Mouse (Mus musculus): Measurements from ENCODE around the gene Cuta.

Gene Cuta

DNA sequence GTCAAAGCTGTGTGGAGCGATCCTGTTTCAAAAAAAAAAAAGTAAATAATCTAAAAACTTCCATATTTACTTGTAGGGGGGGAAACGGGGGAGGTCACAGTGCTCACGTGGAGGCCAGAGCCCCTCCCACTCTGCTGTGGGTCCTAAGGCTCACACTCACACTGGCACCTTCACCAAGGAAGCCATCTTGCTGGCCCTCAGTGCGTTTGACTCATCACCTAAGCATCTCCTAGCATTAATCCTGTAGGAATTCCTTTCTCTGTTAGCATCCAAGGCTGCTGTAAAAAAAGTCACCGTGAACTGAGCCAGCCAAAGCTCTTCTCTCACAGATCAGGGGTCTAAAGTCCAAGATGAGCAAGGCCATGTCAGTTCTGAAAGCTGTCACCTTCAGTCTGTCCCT, 16.9 kb upstream of the Cuta start:
- DNase-seq (ENCODE audit: low spot score in 2 of 2), result no peak

DNA sequence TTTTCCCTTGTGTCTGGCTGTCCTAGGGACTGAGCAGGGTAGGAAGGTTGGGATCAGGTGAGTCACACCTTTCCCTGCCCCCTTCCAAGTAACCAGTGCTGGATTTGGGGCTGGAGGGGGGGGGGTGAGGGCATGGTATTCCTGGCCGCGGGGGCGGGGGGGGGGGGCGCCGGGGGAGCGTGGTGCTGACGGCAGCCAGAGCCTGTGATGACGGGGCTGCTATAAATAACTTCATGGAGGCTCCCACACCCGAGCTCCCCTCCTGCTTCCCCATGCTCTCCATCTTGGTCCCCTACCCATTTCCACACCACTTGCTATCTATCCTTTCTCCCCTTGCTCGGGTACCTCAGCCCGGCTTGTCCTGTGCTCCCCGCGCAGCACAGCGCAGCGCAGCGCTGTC, 14.4 kb upstream of the Cuta start:
- no peak for DNase-seq (ENCODE audit: low spot score in 2 of 2)

DNA sequence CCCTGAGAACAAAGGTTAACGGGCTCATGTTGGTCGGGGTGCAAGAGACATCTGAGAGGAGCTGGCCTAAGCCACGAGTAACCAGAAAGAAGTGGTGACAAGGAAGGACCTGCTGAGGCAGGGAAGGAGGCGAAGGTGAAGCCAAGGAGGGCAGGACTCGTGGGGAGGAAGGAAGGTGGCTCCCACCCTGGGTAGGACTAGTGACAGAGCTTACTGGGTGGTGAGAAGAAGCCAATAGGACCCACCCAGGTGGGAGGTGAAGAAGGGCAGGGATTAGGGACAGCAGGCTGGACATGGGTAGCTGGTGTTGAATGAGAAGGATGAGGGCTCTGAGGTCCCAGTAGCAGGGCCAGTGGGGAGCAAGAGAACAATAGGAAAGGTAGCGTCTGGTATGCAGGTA, 13.8 kb upstream of the Cuta start:
- no peak for DNase-seq (ENCODE audit: low spot score in 2 of 2)

DNA sequence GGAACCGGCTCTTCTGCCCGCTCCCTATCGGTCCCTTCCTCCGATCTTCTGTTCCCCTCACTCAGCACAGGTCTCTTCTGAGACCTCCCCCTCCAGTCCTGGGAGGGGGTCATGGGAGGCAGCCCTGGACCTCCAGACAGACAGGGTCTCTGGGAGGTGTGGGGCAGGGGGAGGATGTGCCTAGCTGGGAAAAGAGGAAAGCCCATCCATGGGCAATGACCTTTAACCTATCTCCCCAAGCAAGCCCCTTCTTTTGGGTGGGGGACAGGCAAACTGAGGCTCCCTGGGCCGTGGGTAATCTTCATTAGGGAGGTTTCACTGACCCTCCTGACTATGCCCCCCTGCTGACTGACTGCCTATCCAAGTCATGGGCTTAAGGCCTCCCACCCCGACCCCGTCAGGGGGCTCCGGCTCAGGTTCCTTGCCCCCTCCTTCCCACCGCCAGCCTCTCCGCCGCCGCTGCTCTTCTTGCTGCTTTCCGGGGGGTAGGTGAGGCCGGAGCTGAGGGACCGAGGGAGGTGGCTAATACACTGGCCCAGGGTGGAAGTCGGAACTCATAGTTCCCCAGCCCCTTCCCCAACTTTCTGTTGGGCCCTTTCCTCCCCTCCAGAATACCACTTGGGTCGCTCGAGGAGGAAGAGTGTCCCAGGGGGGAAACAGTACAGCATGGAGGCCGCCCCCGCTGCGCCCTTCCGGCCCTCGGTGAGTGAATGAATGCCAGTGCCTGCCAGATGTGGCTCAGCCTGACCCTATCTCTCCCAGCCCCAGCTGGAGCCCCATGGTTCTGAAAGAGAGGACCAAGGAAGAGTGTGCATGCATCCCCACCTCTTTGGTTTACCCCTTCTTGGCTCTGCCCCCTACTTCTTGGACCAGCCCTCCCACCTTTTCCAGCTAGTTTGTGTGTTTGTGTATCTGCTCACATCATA, 12.8 kb upstream of the Cuta start:
- no peak for DNase-seq (ENCODE audit: low spot score in 2 of 2)

DNA sequence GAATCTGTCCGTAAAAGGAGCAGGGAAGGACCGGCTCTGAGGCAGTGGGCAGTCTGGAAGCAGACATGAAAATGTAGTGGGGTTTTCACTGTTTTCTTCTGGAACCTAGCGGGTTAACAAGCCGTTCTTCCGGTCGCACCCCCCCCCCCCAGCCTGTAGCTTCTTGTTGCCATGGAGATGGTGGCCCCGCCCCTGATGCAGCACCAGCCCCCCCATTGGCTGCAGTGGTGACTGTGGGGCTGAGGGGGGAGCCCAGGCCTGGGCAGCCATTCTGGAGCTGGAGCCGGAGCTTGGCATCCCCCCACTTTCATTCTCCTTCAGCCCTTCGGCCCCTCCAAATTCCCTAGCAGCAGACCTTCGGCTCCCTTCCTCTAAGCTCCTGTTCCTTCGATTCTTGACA, 12.0 kb upstream of the Cuta start:
- peak; percentile 85 to 88 for DNase-seq (ENCODE audit: low spot score in 2 of 2)

DNA sequence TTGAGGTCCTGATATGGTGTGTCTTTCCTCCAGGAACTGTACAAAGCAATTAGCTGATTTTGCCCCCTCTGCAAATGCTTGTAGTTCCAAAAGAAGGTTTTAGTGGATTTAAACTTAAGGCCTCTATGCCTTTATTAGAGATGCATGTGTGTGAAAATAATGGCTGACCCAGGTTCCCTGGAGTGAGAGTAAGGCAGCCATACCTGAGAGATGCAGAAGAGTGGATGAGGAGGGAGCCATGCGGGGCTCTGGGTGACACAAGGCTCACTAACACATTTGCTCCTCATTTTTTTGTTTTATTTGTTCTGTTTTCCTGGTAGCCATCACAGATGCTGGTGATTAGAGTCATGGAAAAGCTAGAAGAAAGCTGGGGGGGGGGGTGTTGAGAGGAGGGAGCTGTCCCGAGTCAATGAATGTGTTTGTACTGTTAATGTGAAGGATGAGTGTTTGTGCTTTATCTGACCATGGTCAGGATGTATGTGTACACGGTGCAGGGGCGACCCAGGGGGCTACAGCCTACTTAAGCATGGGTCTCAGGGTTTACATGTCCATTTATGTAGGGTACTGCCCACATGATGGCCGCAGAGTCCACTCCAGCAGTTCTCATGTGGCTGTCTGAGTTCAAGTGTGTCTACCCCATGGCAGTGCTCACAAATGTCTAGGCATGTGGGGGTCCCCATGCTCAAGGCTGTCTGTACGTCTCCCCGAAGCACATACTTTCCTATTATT, 11.4 kb upstream of the Cuta start:
- DNase-seq (ENCODE audit: low spot score in 2 of 2), result no peak

DNA sequence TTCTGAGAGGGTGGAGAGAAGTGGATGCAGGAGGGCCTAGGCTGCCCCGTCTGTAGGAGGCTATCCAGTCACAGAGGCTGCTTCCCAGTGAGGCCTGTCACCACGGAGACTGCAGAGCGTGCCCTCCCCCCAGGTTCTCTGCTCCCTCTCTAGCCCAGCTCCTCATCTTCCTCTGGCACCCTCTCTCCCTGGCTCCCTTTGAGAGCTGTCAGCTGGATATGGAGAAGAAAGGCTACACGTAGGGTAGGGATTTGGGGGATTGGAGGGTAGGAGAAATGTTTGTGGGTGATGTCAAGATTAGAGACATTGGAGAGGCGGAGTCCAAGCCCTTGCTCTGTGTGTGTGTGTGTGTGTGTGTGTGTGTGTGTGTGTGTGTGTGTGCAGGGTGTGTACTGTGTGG, 10.5 kb upstream of the Cuta start:
- DNase-seq (ENCODE audit: low spot score in 2 of 2), result no peak

DNA sequence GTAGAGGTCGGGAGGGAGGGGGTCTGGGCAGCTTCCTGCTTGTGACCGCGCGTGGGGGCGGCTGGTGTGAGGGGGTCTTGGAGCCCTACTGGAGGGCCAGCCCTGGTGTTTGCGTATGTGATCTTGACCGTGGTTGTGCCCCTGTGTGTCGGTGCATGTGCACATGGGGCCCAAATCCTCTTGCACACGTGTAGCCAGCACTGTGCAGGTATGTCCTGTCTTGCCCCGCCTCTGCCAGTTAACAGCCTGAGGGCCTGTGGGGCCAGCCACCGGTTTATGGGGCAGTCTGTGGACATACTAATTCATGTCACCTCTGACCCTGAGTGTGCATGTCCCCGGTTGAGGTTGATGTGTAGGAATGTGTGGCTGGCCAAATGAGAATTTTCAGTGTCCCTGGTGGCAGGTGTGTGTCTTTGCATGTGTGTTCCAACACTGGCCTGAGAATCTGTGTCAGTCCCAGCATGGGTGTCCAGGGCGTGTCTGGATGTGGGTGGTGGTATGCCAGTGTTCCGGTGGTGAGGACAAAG, 9.7 kb upstream of the Cuta start:
- no peak for DNase-seq (ENCODE audit: low spot score in 2 of 2)

DNA sequence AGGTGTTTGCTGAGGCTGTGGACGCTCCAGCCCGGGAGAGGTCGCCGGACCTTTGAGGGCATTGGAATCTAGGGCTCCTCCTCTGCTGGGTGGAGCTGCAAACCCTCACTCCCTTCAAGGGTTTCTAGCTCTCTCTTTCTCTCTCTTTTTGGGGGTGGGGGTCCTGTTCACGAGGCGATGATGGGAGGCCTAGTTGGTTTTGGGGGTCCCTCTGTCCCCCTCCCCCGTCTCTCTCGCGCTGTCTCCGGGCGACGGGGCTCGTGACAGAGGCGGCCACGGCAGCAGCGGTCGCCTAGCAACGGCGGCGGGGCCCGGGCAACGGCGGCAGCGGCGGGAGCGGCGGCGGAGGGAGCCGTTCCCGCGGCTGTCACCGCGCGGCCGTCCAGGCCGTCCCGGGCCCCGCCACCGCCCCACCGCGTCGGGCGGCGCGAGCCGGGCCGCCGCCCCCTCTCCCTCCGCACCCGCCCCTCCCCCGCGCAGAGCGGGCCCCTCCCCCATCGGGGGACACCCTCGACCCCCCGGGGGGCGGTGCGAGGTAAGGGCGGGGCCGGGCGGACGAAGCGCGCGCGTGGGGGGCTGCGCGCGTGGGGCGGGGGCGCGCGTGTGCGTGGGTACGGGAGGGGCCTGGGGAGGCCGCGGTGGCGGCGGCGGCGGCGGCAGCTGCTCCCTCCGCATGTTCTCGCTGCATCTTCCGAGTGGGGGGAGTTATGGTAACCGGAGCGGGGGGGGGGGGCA, 9.1 kb upstream of the Cuta start:
- no peak for DNase-seq (ENCODE audit: low spot score in 2 of 2)

DNA sequence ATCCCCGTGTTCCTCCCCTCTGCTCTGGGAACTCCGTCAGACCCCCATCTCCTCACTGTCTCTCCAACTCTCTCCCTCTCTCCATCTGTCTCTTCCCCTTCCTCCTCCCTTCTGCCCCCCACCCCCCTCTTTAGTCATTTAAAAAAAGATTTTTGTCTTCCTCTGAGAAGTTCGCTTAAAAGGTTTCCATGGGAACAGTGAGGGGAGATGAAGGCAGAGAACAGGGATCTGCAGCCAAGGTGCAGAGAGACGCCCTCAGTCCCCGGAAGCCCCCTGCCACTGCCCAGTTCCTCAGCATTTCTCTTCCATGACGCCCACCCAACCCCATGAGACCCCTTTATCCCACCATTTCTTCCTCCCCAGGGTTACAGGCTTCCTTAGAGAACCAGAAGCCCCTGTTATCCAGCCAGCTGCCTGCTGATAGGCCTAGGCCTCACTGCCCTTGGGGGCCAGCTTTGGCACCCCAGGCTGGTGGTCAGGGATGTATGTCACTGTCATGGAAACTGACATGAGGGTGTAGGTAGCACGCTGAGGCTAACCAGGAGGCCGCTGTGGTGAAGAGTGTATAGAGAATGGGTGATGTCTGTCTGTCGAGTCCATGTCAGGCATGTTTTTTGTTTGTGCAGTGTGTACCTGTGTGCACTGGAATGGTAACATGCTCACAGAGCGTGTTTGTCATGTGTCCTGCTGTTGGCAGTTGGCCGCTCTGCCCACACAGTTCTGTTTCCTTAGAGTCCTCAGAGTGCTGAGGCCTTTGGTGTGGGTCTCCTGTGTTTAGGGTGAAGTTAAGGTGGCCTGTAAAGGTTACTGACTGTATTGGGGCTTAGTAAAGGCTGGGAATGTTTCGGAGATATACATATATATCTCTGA, 8.1 kb upstream of the Cuta start:
- DNase-seq (ENCODE audit: low spot score in 2 of 2), result no peak

DNA sequence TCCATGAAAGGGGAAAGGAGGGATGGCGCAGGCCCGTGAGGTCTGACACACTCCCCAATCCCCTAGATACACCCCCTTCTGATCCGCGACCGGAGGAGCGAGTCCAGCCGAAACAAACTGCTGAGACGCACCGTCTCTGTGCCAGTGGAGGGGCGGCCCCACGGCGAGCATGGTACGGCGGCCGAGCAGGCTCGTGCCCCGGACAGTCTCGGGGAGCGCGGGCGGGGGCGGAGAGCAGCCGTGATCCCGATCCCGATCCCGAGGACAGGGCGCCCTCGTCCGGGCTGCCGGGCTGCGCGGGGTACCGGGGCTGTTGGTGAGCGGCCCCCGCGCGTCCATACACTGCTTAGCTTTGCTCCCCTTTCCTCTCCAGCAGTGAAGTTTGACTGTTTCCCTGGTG, 7.2 kb upstream of the Cuta start:
- DNase-seq (ENCODE audit: low spot score in 2 of 2), result no peak

DNA sequence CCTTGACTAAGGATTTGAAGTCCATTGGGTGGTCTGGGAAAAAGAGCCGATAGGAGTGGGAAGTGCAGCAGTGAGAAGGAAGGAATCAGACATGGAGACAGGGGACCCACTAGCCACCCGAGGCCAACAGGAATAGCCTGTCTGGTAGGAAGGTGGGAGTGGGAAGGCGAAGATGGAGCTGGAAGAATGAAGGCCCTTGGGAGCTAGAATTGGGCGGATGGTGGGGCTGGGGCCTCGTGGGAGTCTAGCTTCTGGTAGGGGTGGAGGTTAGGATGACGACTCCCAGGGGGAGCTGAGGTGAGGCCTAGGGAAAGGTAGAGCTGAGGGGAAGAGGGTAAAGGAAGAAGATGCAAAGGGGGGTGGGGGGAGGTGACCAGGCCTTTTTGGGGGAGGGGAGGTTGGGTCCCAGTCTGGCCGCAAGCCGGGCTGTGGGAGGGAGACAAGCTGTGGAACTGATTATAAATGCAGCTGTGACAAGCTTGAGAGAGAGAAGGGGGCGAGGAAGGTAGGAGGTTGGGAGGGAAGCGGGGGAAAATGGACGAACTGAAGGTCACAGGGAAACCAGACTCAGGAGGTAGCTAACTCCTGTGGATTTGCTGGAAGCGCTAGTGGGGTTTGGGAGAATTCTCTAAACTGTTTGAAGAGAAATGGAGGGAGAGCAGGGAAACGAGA, 6.6 kb upstream of the Cuta start:
- DNase-seq (ENCODE audit: low spot score in 2 of 2), result no peak

DNA sequence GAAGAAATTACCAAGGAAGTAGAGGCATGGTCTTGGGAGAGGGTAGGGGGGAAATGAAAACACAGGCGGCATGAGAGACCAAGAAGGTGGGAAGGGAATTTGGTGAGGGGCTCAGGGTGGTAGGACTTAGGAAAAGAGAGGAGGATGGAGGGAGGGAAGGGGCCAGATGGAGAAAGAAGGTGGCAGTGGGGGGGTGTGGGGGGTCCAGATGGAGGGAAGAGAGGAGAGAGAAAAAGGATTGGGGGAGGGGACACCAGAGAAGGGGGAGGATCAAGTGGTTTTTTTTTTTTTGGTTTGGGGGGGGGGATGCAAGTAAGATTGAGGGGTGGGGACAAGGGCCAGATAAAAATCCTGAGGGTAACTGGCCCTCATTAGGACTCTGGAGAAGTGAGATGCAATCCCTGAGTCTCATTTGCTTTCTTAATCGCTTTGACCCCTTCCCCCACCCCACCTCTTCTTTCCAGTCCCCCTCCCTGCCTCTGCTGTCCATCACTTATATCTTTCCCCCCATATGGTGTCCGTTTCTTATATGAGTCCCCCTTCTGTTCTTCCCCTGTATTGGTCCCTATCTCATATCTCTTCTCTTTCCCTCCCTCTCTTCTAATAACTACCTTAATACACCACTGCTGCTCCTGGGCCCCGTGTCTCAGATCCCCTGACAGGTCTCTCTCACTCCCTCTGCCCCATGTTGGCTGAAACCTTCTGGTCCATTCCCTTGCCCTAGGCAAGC, 2.6 kb upstream of the Cuta start:
- no peak for DNase-seq (ENCODE audit: low spot score in 2 of 2)

DNA sequence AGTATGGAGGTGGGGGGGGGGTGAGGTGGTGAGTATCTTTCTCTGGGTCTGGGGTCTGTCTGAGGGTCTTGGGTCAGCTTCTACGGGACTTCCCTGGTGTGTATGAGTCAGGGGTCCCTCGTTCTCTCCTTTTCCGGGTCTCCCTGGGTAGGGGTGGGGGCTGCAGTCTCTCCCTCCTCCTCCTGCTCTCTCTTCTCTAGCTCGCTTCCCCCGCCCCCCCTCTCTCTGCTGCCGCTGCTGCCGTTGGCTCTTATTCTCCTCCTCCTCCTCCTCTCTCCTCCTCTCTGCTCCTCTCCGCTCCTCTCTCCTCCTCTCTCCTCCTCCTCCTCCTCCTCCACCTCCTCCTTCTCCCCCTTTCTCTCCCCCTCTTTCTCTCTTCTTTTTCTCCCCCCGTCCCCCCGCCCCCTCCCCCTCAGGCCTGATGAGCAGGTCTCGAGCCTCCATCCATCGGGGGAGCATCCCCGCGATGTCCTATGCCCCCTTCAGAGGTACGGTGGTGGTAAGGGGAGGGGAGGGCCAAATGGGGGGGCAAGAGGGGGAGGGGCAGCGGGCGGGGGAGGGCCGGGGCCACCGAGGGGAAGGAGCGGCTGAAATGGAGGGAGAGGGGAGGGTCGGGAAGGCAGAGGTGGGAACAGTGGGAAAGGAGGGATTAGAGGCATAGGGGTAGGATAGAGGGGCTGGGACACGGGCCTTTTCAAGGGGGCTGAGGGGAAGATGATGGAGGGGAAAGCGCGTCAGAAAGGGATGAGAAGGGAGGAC, 1.8 kb upstream of the Cuta start, which contains the start of gene Syngap1:
Gene Syngap1, plus strand, starts transcription at position 223 of the 759 bp plus-strand sequence.
- no peak for DNase-seq (ENCODE audit: low spot score in 2 of 2)

DNA sequence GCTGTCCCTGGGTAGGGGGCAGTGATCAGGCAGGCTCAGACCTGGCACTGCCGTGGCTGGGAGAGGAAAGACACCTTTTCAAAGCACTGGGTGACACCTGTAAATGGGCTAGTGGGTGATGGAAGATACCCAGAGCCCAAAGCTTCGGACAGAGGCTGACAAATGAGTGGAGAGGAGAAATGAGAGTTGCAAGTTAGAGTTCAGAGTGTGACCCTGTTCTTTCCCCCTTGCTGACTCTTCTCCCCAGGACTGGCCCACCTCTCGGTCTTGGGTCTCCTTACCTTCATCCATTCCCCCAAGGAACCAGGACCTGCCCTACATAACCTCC, 568 bp upstream of the Cuta start:
- no peak for DNase-seq (ENCODE audit: low spot score in 2 of 2)

DNA sequence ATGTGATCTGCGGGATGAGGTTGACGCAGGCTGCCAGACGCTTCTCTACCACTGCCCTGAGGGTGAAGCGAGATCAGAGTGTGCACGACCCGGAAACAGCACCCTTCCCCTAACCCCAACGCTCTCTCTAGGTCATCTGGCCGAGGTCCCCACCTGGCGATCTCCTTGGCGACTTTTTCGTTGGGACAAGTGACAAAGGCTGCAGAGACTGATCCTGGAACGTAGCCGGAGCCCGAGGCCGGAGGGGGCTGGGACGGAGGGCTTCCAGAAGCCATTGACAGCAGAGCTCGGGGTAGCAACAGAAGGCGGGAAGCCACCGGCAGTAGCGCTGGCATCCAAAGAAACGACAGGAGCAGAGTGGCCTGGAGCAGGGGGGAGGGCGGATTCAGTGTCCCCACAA, 638 bp downstream of the Cuta start:
- DNase-seq (ENCODE audit: low spot score in 2 of 2), result peak in 1 of 2 experiments; percentile 51

DNA sequence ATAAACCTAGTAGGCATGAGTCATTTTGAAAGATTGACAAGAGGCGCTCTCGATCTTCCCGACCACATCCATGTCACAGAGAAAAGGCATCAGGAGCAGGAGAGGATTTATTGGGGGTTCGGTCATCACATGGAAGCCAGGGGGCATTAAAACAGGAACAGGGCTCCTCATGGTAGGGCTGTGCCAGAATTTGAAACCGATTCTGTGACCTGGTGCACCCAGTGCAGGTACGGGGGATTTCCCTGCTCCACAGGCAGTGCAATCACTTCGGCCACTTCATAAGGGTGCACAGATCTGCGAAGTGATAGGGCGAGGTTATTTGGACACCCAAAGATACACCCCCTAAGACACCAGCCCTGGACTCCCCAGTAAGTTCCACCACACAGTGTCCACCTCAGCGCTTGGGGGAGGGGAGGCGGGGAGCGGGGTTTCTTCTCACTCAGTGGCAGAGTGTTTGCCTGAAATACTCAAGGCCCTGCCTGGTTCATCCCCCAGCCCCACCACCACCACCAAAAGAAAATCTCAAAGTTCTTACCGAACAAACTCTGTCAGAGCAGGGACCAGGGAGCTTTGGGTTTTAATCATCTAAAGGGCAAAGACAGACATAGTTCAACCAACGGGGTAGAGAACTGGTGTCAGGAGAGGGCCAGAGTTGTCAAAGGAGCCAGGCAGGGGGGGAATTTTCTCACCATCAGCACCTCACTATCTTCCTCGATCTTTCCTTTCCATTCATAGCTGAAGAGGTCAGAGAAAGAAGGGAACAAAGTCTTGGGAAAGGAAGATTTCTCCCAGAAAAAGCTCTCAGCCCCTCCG, 1.3 kb downstream of the Cuta start:
- no peak for DNase-seq (ENCODE audit: low spot score in 2 of 2)

DNA sequence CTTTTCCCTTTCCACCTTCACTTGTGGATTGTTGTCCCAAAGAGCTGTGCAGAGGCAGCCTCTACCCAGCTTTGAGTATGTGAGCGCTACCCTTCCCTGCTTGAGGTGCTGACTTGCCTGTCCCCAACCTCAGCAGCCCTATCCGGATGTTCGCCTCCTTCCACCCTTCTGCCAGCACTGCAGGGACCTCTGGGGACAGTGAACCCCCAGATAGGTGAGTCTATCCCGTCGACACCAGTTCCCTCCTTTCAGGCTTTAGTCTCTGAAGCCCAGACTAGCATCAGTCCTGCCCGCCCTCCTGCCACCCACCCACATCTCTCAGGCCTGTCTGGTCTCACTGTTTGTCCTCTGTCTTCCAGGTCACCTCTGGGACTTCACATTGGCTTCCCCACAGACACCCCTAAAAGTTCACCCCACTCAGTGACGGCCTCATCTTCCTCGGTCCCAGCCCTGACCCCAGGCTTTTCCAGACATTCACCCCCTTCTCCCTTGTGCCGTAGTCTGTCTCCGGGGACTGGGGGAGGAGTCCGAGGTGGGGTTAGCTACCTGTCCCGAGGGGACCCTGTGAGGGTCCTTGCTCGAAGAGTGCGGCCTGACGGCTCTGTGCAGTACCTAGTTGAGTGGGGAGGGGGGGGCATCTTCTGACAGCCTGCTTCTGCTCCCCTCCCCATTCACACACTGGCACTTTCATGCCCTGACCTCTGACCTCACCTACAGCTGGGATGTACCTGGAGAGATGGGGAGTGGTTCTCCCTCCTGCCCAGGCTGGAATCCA, 2.3 kb downstream of the Cuta start:
- DNase-seq (ENCODE audit: low spot score in 2 of 2), result no peak
